Mouse (Mus musculus): ENCODE results near the gene Kif4. TPM values are rescaled to one million over a fixed set of nuclear protein-coding genes. Genes with fewer than 3 reads are reported as not detected.

Kif4 gene
- polyA plus RNA-seq, 1 experiment from 2014 or later, result 39.7 TPM

DNA sequence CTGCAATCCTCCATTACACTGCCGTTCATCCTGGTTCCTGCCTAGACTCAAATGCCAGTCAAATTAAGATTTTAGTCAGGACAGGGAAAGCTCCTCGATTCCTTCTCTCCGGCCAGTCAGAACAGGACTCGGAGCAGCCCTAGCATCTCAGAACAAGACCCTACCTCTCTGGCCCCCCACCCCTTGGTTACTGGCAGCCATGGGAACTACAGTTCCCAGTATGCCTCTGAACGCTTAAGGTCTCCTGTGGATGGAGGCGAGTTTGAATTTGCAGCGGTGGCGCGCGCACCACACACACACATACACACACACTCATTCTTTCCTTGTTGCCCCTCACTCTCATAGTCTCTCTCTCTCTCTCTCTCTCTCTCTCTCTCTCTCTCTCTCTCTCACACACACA, 113.9 kb downstream of the Kif4 start:
- no peaks in the 10 kb centered on the region for H3K36me3 ChIP-seq (ENCODE audit: control insufficient read depth, insufficient read depth, low read length)
- no peak overlapping the region for H3K27ac ChIP-seq (ENCODE audit: low read depth, low read length)
- no peaks in the 10 kb centered on the region for H3K9me3 ChIP-seq (ENCODE audit: control insufficient read depth, low read length)
- H3K4me1 ChIP-seq (replicated peaks; ENCODE audit: control insufficient read depth, insufficient read depth, low read length), result no peaks in the 10 kb centered on the region
- 22% methylated on average over 10 of the region's 10 CpGs for WGBS
- peak overlapping the region; percentile 20 for H3K4me2 ChIP-seq (replicated peaks; ENCODE audit: low read depth, low read length)
- ATAC-seq (ENCODE audit: low FRiP score) (peak; percentile 57; the same call in 1 of the 2 replicates), DNase-seq (ENCODE audit: low spot score) (no peak)
- H3K27me3 ChIP-seq (ENCODE audit: control insufficient read depth, insufficient read depth, low read length), result no peaks in the 10 kb centered on the region; the same call in 1 of the 2 replicates
- no peak overlapping the region for H3K9ac ChIP-seq (ENCODE audit: low read depth, low read length)
- 0 out of 2 replicates have a peak overlapping the region, but pooled peaks have one; percentile 6 for H3K4me3 ChIP-seq (ENCODE audit: low read depth, low read length)

- Histone ChIP-seq H3K9ac (ENCODE audit: low read depth, low read length) (no peak overlapping the region), H3K27ac (ENCODE audit: low read depth, low read length) (no peak overlapping the region), H3K4me3 (ENCODE audit: low read depth, low read length) (no peak overlapping the region), H3K4me1 (replicated peaks; ENCODE audit: control insufficient read depth, insufficient read depth, low read length) (no peaks in the 10 kb centered on the region), H3K27me3 (ENCODE audit: control insufficient read depth, insufficient read depth, low read length) (no peaks in the 10 kb centered on the region), H3K4me2 (replicated peaks; ENCODE audit: low read depth, low read length) (no peak overlapping the region), H3K36me3 (ENCODE audit: control insufficient read depth, insufficient read depth, low read length) (no peaks in the 10 kb centered on the region), H3K9me3 (ENCODE audit: control insufficient read depth, low read length) (no peaks in the 10 kb centered on the region)
- ATAC-seq (ENCODE audit: low FRiP score) (no peak), DNase-seq (ENCODE audit: low spot score) (no peak)
- 72% methylated on average over 6 of the region's 6 CpGs for WGBS
Measured at GRCm38 (mm10) chrX:100740785-100741184, 115.2 kb downstream of the Kif4 start.

DNA sequence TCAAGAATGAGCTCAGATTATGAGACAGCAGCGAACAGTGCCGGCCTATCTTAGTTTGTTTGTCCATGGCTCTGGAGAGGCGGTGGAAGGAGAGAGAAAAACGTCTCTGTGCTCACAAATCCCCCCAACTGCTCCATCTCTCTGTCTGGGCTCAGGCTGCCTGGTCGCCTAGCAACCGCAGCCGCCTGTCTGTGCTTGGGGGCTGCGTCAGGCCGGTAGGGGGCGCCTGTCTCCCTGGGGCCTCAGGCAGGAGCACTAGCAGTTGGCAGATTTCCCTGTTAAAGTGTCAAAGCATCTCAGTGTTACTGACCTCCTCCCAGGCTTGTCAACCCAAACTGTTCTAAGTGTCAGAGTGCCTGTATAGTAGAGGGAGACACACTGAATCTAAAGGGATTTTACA, 116.4 kb downstream of the Kif4 start:
- ATAC-seq (ENCODE audit: low FRiP score) (peak; percentile 60), DNase-seq (ENCODE audit: low spot score) (peak; percentile 75)
- no peaks in the 10 kb centered on the region for H3K4me1 ChIP-seq (replicated peaks; ENCODE audit: control insufficient read depth, insufficient read depth, low read length)
- no peaks in the 10 kb centered on the region for H3K27me3 ChIP-seq (ENCODE audit: control insufficient read depth, insufficient read depth, low read length)
- no peaks in the 10 kb centered on the region for H3K36me3 ChIP-seq (ENCODE audit: control insufficient read depth, insufficient read depth, low read length)
- H3K4me2 ChIP-seq (replicated peaks; ENCODE audit: low read depth, low read length), result no peak overlapping the region
- H3K4me3 ChIP-seq (ENCODE audit: low read depth, low read length), result no peak overlapping the region
- no peaks in the 10 kb centered on the region for H3K9me3 ChIP-seq (ENCODE audit: control insufficient read depth, low read length)
- no peak overlapping the region for H3K9ac ChIP-seq (ENCODE audit: low read depth, low read length)
- no peak overlapping the region for H3K27ac ChIP-seq (ENCODE audit: low read depth, low read length)
- WGBS, result 10% methylated on average over 10 of the region's 10 CpGs

DNA sequence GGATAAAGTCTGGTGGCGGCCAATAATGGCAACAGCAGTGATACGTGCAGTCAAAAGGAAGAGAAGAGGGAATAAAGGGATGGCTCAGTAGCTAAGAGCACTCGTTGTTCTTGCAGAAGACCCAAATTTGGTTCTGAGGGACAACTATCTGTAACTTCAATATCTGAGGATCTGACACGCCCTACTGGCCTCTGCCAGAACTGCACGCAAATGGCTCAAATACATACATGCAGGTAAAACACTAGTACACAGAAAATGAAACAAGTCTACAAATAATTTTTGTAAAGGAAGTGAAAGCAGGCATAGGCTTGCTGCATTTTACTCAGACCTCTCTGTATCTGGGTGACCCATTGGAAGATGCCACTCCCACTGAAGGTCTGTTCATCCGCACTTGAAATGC, 140.3 kb downstream of the Kif4 start:
- no peak overlapping the region for H3K9ac ChIP-seq (ENCODE audit: low read depth, low read length)
- H3K4me1 ChIP-seq (replicated peaks; ENCODE audit: control insufficient read depth, insufficient read depth, low read length), result no peaks in the 10 kb centered on the region
- no peak overlapping the region for H3K4me3 ChIP-seq (ENCODE audit: low read depth, low read length)
- no peaks in the 10 kb centered on the region for H3K27me3 ChIP-seq (ENCODE audit: control insufficient read depth, insufficient read depth, low read length)
- no peak for ATAC-seq (ENCODE audit: low FRiP score)
- no peaks in the 10 kb centered on the region for H3K9me3 ChIP-seq (ENCODE audit: control insufficient read depth, low read length)
- H3K4me2 ChIP-seq (replicated peaks; ENCODE audit: low read depth, low read length), result no peak overlapping the region
- H3K36me3 ChIP-seq (ENCODE audit: control insufficient read depth, insufficient read depth, low read length), result no peaks in the 10 kb centered on the region
- H3K27ac ChIP-seq (ENCODE audit: low read depth, low read length), result no peak overlapping the region
- DNase-seq (ENCODE audit: low spot score), result no peak
- WGBS, result 78% methylated on average over 6 of the region's 6 CpGs

GRCm38 (mm10) chrX:100767181-100767884, 141.8 kb downstream of the Kif4 start, which contains the start of gene Dlg3:
TSS of gene Dlg3 (plus strand) at chrX:100767722.
- H3K27ac ChIP-seq (ENCODE audit: low read depth, low read length), result peak within 1 kb of the TSS; percentile 54; the same call in 1 of the 2 replicates
- no peaks in the 10 kb centered on the region for H3K27me3 ChIP-seq (ENCODE audit: control insufficient read depth, insufficient read depth, low read length)

DNA sequence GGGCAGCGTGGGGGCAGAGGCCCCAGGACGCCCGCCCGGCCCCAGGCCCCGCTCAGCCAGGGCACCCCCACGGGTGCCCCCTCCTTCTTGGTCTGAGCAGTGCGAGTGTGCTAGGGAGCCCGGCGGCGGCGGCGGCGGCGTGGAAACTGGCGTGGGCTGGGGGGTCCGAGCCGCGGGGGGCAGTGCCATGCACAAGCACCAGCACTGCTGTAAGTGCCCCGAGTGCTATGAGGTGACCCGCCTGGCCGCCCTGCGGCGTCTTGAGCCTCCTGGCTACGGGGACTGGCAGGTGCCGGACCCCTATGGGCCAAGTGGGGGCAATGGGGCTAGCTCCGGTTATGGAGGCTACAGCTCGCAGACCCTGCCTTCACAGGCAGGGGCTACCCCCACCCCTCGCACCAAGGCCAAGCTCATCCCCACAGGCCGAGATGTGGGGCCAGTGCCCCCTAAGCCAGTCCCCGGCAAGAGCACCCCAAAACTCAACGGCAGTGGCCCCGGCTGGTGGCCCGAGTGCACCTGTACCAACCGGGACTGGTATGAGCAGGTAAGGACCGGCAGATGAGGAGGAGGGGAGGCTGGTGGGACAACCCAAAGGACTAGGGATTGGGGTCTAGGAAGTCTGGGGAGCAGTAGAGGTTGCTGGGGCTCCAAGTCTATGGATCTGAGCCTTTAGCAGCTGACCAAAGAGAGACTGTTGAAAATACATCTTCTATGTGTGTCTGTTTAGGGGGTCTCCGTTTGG, 142.5 kb downstream of the Kif4 start:
- Histone ChIP-seq H3K27me3 (ENCODE audit: control insufficient read depth, insufficient read depth, low read length) (no peaks in the 10 kb centered on the region), H3K27ac (ENCODE audit: low read depth, low read length) (peak overlapping the region; percentile 54; the same call in 1 of the 2 replicates), H3K4me2 (replicated peaks; ENCODE audit: low read depth, low read length) (peak overlapping the region; percentile 72), H3K36me3 (ENCODE audit: control insufficient read depth, insufficient read depth, low read length) (no peaks in the 10 kb centered on the region), H3K9me3 (ENCODE audit: control insufficient read depth, low read length) (no peaks in the 10 kb centered on the region), H3K4me1 (replicated peaks; ENCODE audit: control insufficient read depth, insufficient read depth, low read length) (no peaks in the 10 kb centered on the region), H3K4me3 (ENCODE audit: low read depth, low read length) (peak overlapping the region; percentile 51), H3K9ac (ENCODE audit: low read depth, low read length) (peak overlapping the region; percentile 55)
- ATAC-seq (ENCODE audit: low FRiP score) (peak; percentile 66), DNase-seq (ENCODE audit: low spot score) (no peak)
- WGBS, result 30% methylated on average over 19 of the region's 36 CpGs

More at GRCm38 (mm10) chrX:100767181-100767884, 141.8 kb downstream of the Kif4 start, which contains the start of gene Dlg3:
- peak within 1 kb of the TSS; percentile 72 for H3K4me2 ChIP-seq (replicated peaks; ENCODE audit: low read depth, low read length)
- peak within 1 kb of the TSS; percentile 55 for H3K9ac ChIP-seq (ENCODE audit: low read depth, low read length)
- peak; percentile 71 for DNase-seq (ENCODE audit: low spot score)
- H3K4me3 ChIP-seq (ENCODE audit: low read depth, low read length), result peak within 1 kb of the TSS; percentile 51
- no peaks in the 10 kb centered on the region for H3K4me1 ChIP-seq (replicated peaks; ENCODE audit: control insufficient read depth, insufficient read depth, low read length)
- WGBS, result 13% methylated on average over 25 of the region's 26 CpGs
- no peaks in the 10 kb centered on the region for H3K36me3 ChIP-seq (ENCODE audit: control insufficient read depth, insufficient read depth, low read length)
- peak; percentile 93 for ATAC-seq (ENCODE audit: low FRiP score)
- H3K9me3 ChIP-seq (ENCODE audit: control insufficient read depth, low read length), result no peaks in the 10 kb centered on the region

- 87% methylated on average over 5 of the region's 5 CpGs for WGBS
- H3K9ac ChIP-seq (ENCODE audit: low read depth, low read length), result no peak overlapping the region
- no peak overlapping the region for H3K27ac ChIP-seq (ENCODE audit: low read depth, low read length)
- no peaks in the 10 kb centered on the region for H3K27me3 ChIP-seq (ENCODE audit: control insufficient read depth, insufficient read depth, low read length)
- DNase-seq (ENCODE audit: low spot score) (no peak), ATAC-seq (ENCODE audit: low FRiP score) (no peak)
- no peaks in the 10 kb centered on the region for H3K4me1 ChIP-seq (replicated peaks; ENCODE audit: control insufficient read depth, insufficient read depth, low read length)
- H3K36me3 ChIP-seq (ENCODE audit: control insufficient read depth, insufficient read depth, low read length), result no peaks in the 10 kb centered on the region
- H3K4me2 ChIP-seq (replicated peaks; ENCODE audit: low read depth, low read length), result peak overlapping the region; percentile 17; the same call in 1 of the 2 replicates
- H3K9me3 ChIP-seq (ENCODE audit: control insufficient read depth, low read length), result no peaks in the 10 kb centered on the region
- H3K4me3 ChIP-seq (ENCODE audit: low read depth, low read length), result peak overlapping the region; percentile 13; the same call in 1 of the 2 replicates
Measured at GRCm38 (mm10) chrX:100769281-100769680, 143.7 kb downstream of the Kif4 start.

DNA sequence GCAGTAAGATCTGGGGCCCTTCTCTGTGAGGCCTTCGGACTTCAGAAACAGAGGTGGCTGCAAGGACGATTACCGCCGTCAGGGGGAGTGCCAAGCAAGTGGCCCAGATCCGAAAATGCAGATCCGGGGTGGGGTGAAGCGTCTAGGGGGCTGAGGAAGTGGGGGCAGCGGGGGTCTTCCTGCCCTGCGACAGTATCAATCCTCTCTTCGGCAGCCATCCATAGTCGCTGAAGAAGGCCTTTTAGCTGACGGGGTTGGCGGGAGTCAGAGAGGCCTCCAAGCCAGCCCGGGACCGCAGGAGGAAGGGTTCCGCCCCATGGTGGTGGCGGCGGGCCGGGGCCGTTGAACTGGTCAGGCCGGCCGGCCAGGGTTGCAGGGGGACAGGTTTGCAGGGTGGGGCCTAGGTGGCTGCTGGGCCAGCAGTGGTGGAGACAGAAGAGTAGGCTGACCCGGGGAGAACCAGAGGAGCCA, 148.8 kb downstream of the Kif4 start:
- DNase-seq (ENCODE audit: low spot score) (peak; percentile 74), ATAC-seq (ENCODE audit: low FRiP score) (no peak)
- H3K27ac ChIP-seq (ENCODE audit: low read depth, low read length), result no peak overlapping the region
- H3K4me2 ChIP-seq (replicated peaks; ENCODE audit: low read depth, low read length), result peak overlapping the region; percentile 54
- peak overlapping the region; percentile 49 for H3K9ac ChIP-seq (ENCODE audit: low read depth, low read length)
- no peaks in the 10 kb centered on the region for H3K27me3 ChIP-seq (ENCODE audit: control insufficient read depth, insufficient read depth, low read length)
- no peaks in the 10 kb centered on the region for H3K9me3 ChIP-seq (ENCODE audit: control insufficient read depth, low read length)
- H3K36me3 ChIP-seq (ENCODE audit: control insufficient read depth, insufficient read depth, low read length), result no peaks in the 10 kb centered on the region
- H3K4me3 ChIP-seq (ENCODE audit: low read depth, low read length), result peak overlapping the region; percentile 33
- H3K4me1 ChIP-seq (replicated peaks; ENCODE audit: control insufficient read depth, insufficient read depth, low read length), result no peaks in the 10 kb centered on the region
- 23% methylated on average over 18 of the region's 23 CpGs for WGBS

Data from hindbrain, embryonic 11.5 days (tissue).